Mouse (Mus musculus) large intestine, adult 2 months (tissue): Measurements from ENCODE around the gene Sema4b. TPM values are rescaled to one million over a fixed set of nuclear protein-coding genes. Genes with fewer than 3 reads are reported as not detected.
A peak's percentile ranks its signal among the peaks of the same experiment; 100 is the strongest.

Source experiments
- DNase-seq: peaks from one replicate; pipeline ENCODE4 v3.0.0-alpha.2; 2012; ENCODE audit warnings: low read depth, low spot score
- WGBS: fragments of 180-500 bp; shearing (Covaris S2); methylation state at CpG from one replicate; pipeline ENCODE4 v1.1.7; 2018; 5-methylcytosine and 5-hydroxymethylcytosine counted together
- polyA plus RNA-seq: library from polyadenylated mRNA; depleted of rRNA; stranded (reverse); fragments of >200 nt; gene quantifications from 2 replicates; pipeline ENCODE4 v1.2.3, GENCODE M21; 2012; rRNA removed

Gene Sema4b
- polyA plus RNA-seq, 1 experiment = 43.2 TPM

DNA sequence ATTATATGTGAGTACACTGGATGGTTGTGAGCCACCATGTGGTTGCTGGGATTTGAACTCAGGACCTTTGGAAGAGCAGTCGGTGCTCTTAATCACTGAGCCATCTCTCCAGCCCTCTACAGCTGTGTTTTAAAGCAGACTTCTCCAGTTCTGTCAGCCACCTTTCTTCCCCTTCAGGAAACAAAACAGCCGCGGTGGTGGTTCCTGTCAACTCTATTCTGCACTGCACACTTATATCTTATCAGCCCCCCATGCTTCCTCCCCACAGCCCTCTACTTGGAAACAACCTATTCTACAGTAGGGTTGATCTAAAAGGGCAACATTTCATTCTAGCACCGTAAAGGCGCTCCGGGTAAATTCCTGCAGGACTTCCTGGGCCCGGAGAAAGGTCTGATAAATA is 60.2 kb downstream of the Sema4b start:
- no peak for DNase-seq

DNA sequence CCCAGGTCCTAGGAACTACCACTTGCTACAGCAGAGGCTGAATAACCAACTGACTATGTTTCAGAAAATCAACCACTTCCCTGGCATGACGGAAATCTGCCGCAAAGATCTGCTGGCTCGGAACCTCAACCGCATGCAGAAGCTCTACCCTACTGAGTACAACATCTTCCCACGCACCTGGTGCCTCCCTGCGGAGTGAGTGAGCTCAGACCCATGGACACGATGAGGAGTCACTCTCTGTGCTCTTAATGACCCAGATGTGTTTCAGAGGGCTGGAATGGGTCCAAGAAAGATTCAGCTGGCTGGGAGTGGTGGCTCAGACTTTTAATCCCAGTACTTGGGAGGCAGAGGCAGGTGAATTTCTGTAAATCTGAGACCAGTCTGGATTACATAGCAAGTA is 65.8 kb downstream of the Sema4b start:
- DNase-seq = no peak
- 80% methylated on average over 7 of the region's 7 CpGs for WGBS

More for the DNA sequence above, 60.2 kb downstream of the Sema4b start:
- 48% methylated on average over 7 of the region's 7 CpGs for WGBS

DNA sequence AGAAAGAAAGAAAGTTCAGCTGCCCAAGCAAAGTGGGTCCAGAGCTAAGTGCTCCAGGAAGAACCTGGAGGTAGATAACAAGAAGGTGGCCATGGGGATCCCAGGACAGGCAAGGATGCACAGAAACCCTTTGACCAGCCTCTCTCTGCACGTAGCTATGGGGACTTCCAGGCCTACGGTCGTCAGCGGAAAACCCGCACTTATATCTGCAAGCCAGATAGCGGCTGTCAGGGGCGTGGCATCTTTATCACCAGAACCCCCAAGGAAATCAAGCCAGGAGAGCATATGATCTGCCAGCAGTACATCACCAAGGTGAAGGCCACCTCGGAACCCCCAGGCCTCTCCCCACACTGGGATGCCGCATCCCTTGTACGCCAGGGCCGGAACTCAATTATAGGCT is 66.2 kb downstream of the Sema4b start:
- 90% methylated on average over 11 of the region's 11 CpGs for WGBS

DNA sequence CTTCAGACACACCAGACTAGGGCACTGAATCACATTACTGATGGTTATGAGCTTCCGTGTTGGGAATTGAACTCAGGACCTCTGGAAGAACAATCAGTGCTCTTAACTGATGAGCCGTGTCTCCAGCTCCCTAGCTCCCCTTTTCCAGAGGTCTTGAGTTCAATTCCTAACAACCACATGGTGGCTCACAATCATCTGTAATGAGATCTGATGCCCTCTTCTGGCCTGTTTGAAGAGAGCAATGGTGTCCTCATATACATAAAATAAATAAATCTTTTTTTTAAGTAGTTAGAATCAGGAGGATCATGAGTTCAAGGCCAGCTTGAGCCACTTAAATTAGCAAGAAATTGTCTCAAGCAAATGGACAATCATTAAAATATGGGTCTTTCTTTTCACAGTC is 69.3 kb downstream of the Sema4b start:
- 74% methylated on average over 2 of the region's 2 CpGs for WGBS
- DNase-seq = no peak

More for the DNA sequence above, 66.2 kb downstream of the Sema4b start:
- DNase-seq = no peak

DNA sequence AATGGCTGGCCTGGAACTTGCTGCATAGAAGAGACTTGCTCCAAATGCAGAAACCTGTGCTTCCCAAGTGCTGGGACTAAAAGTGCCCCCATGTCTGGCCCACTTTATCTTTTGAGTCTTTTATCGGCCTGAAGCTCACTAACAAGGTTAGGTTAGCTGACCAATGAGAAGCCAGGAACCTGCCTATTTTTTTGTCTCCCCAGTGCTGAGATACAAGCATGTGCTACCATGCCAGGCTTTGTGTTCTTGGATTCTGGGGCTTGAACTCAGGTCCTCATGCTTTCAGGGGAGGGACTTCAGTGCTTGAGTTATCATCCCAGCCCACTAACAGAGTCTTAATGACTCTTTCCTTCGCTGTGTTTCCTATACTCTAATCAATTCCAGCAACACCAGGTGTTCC is 71.1 kb downstream of the Sema4b start:
- DNase-seq = no peak
- 81% methylated on average over 2 of the region's 2 CpGs for WGBS

DNA sequence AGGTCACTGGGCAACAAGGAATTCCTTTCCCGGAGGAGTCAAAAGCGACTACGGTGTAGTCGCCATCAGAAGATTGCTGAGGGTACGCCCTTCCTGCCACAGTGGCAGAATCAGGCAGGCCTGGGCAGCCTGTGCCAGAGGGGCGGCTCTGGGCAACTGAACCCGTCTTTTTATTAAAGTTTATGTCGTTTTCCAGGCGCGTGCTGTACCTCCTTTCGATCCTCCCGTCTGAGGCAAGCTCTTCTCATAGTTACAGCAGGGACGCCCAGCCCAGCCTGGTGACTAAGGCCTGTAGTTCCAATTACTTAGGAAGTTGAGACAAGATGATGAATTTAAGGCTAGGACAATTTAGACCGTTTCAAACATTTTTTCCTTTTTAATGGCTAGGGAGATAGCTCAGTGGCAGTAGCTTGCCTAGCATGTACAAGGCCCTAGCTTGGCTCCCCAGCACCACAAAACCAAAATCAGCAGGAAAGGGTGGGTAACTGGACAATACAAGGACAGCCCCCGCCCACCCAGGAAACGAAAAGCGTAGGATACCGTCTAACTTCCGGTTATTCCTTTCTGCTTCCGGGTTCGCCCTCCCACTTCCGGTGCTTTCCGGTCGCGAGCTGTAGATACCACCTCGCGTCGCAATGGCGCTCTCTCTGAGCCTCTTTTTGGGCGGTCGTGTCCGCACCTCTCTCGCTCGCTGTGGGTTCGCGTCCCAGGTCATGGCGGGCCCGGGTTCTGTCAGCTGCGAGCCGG is 74.2 kb downstream of the Sema4b start, which contains the start of gene Ngrn:
Gene Ngrn (plus strand): TSS at position 591 of the 747 bp plus-strand sequence.
- WGBS = 27% methylated on average over 40 of the region's 40 CpGs
- peak; percentile 60 for DNase-seq

DNA sequence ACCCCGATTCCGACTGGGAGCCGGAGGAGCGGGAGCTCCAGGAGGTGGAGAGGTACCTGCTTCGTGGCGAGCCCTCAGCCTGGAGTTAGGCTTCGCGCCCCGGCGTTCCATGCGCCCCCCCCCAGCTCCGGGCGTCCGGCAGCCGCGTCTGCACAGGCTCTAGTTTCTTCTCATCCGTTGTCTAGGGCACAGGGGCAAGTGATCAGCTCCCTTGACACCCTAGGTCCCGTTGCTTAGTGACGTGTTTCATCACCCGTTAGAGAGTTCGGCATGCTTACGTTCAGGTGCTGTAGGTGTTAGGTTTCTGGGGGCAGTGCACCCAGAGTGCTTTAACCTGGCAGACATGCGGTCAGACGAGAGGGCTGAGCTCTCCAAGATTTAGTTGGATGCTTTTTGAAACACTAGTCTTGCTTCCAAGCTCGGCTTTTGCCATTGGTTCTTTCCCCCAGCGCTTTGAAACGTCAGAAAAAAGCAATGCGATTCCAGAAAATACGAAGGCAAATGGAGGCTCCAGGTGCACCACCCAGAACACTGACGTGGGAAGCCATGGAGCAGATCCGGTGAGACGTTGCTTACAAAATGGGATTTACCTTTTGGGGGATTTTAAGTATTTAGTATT is 74.8 kb downstream of the Sema4b start:
- DNase-seq = no peak
- under 1% methylated on average over 32 of the region's 32 CpGs for WGBS

DNA sequence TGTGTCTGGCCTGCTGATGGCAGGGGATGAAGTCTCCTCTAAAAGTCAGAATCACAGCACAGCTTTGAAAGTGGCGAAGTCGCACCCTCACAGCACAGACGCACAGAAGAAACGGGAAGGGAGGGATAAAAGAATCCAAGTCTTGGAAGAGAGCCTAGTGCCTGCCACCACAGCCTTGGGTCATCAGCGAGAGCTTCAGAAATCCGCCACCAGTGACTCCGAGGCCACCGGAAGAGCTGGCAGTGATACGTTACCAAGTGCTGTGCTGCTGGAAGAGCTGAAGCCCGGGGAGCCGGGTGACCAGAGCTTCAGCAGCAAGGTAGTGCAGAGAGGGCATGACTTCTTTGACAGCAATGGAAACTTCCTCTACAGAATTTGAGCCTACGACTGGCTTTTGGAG is 78.0 kb downstream of the Sema4b start:
- no peak for DNase-seq
- WGBS = 89% methylated on average over 12 of the region's 12 CpGs

DNA sequence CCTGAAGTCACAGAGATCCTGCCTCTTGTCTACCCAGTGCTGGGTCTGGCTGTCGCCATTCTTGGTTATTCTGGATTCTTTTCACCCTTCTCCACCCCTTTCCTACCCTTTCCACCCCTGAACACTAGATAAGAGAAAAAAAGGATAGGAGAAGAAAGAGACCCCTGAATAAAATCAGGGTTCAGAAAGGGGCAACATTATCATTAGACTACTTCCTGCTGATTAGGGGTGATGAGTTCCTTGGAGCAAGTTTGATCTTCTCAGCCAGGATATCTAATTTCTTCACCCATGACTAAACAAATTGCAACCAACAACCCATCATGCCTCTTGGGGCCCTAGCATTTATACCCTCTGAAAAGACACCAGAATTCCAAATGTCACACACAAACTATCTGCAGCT is 81.1 kb downstream of the Sema4b start:
- 85% methylated on average over 1 of the region's 1 CpGs for WGBS
- no peak for DNase-seq

DNA sequence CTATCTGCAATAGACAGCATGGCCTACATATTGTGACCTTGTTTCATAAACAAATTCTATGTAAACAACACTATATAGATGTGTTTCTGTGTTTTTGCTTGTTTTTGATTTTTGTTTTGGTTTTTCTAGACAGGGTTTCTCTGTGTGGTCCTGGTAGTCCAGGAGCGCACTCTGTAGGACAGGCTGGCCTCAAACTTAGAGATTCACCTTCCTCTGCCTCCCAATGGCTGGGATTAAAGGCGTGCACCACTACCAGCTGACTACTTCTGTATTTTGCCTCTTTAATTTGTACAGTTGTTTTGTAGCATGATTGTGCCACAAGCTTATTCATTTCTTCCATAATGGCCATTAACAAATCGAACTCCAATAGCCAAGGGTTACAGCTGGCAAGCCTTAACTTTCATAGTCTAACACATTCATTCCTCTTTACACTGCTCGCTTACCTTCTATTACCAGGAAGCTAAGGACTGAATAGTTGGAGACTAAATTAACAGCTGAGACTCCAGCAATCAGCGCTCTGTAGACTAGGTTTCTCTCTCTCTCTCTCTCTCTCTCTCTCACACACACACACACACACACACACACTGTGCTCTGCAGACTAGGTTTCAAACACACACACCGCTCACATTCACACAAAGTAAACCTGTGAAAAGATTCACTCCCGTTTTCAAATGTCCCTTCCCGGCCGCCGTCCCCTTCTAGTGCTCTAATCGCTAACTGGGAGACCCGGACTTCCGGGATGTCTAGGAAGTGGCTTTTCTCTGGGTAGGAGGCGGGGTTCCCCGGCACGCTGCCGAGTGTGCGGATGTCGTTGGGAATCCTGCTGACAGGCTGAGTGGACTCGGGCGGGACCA is 82.5 kb downstream of the Sema4b start, which contains the start of gene Vps33b:
Gene Vps33b (plus strand): TSS at position 753 of the 854 bp plus-strand sequence.
- WGBS = 2% methylated on average over 21 of the region's 21 CpGs
- peak; percentile 97 for DNase-seq

DNA sequence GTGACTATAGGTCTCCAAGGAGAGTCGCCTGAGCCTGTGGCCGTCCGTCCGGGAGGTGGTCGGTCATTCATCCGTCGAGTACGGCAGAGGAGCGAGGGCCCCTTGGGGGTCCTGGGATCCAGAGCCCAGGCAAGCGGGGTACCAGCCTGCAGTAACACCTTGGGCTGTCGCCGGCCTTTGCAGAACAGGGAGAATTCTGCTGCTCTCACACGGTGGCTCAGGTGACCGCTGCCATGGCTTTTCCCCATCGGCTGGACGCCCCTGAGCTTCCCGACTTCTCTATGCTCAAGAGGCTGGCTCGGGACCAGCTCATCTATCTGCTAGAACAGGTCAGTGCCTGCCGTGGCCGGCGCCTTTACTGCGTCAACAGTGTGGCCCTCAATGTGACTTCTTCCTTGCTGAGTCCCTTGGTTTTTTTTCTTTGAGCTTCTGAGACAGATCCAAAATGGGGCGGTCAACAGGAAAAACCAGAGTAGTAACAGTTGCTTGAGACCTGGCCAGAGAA is 83.2 kb downstream of the Sema4b start:
- WGBS = under 1% methylated on average over 23 of the region's 23 CpGs
- DNase-seq = no peak

DNA sequence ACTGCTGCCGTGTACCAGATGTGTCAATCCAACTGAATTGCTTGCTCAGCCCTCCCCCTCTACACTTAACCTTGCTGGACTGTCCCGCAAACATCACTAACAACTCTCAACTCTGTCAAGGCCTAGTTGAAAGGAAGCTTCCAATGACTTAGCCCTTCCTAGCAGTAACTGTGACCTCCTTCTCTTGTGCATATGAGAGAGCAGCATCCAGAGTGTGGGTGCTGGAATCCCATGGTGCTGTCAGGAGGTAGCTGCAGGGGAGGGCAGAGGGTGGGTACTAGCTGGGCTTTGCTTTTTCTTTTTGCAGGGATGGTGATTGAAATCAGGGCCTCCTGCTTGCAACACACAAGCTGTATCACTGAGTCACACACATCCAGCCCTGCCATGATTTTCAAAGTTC is 86.8 kb downstream of the Sema4b start:
- no peak for DNase-seq
- 83% methylated on average over 2 of the region's 2 CpGs for WGBS

Other genes starting within 250 kb of the Sema4b start
- gene Zfp710, start 162.0 kb upstream of the Sema4b start, polyA plus RNA-seq = 30.7 and 51.2 TPM in 2 replicates
- 136 and 156 TPM in 2 replicates for gene Idh2, start 71.4 kb upstream of the Sema4b start, polyA plus RNA-seq
- gene Cib1, start 46.0 kb downstream of the Sema4b start, polyA plus RNA-seq = 652 and 673 TPM in 2 replicates
- 3.1 and 4.7 TPM in 2 replicates for gene Gdpgp1, start 46.0 kb downstream of the Sema4b start, polyA plus RNA-seq
- 0.05 and 0.12 TPM in 2 replicates for gene Ttll13, start 59.5 kb downstream of the Sema4b start, polyA plus RNA-seq
- 19.0 and 21.2 TPM in 2 replicates for gene Ngrn, start 74.4 kb downstream of the Sema4b start, polyA plus RNA-seq
- gene Vps33b, start 82.8 kb downstream of the Sema4b start, polyA plus RNA-seq = 9.0 and 22.5 TPM in 2 replicates
- gene Prc1, start 107.6 kb downstream of the Sema4b start, polyA plus RNA-seq = 33.7 and 34.6 TPM in 2 replicates
- gene Rccd1, start 137.6 kb downstream of the Sema4b start, polyA plus RNA-seq = 7.8 and 8.9 TPM in 2 replicates
- 44.8 and 64.9 TPM in 2 replicates for gene Unc45a, start 154.2 kb downstream of the Sema4b start, polyA plus RNA-seq
- gene Hddc3, start 156.3 kb downstream of the Sema4b start, polyA plus RNA-seq = 32.5 and 42.0 TPM in 2 replicates
- gene Man2a2, start 184.5 kb downstream of the Sema4b start, polyA plus RNA-seq = 13.8 and 25.9 TPM in 2 replicates
- gene Fes, start 201.1 kb downstream of the Sema4b start, polyA plus RNA-seq = 12.1 and 17.1 TPM in 2 replicates
- gene Furin, start 218.6 kb downstream of the Sema4b start, polyA plus RNA-seq = 42.5 and 62.9 TPM in 2 replicates